In the genomic region with DNA sequence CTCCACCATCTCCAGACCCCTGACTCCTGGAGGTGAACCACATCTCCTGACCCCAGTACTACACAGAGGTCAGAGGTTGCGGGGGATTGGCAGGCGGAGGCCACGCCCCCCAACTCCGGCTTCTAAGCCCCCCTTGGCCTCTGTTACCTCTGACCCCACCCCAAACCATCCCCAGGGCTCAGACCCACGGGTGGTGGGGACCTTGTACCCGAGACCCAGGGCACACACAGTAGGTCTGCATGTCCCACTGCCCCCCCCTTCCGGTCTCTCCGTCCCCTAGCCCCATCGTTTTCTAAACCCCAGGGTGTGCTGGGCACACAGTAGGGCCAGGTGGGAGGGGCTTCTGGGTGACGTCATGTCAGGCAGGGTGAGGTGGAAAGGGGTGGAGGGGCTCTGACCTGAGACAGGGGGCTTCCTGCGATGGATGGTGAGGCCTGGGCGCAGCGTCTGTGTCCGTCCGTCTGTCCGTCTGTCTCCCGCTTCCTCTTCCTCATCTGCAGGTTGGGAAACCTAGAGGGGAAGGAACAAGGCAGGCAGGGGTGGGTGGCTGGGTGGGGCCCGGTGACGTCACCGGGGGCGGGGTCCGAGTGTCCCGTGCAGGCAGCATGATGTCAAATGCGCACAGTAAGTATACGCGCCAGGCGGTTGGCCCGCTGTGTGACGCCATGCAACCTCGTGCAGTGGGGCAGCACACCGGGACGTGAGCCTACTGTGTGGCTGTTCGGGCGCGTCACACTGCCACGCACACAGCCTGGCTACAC, we compare ENCODE assay signal across 8 mouse cellular contexts. TPM values are rescaled to one million over a fixed set of nuclear protein-coding genes. Genes with fewer than 3 reads are reported as not detected.
A peak's percentile ranks its signal among the peaks of the same experiment; 100 is the strongest.
DNase-seq lines count a peak whose midpoint lies in the region; ATAC-seq and TF ChIP-seq lines count a peak whose summit lies in the region.

A gene (minus strand): TSS at position 489 of the 761 bp plus-strand sequence.

- peak within 1 kb of the TSS; percentile 51 for H3K4me2 ChIP-seq in forebrain, embryonic 15.5 days (replicated peaks)
- H3K4me2 ChIP-seq in intestine, embryonic 14.5 days (ENCODE audit: low read length), result peak within 1 kb of the TSS; percentile 61
- peak within 1 kb of the TSS; percentile 73 for H3K4me2 ChIP-seq in stomach, embryonic 15.5 days

- H3K27ac ChIP-seq in gastrocnemius, adult 2 months, result peak within 1 kb of the TSS; percentile 46
- H3K27ac ChIP-seq in forebrain, embryonic 15.5 days (replicated peaks), result peak within 1 kb of the TSS; percentile 89
- H3K27ac ChIP-seq in intestine, embryonic 14.5 days (ENCODE audit: low read depth), result peak within 1 kb of the TSS; percentile 97
- peak within 1 kb of the TSS; percentile 95 for H3K27ac ChIP-seq in stomach, embryonic 15.5 days

- no peak for ATAC-seq in forebrain, embryonic 15.5 days (replicated peaks)
- no peak for ATAC-seq in intestine, embryonic 14.5 days (replicated peaks; ENCODE audit: low FRiP score, low TSS enrichment, low read depth)
- peak; percentile 13 for ATAC-seq in megakaryocyte progenitor cell, adult 5-6 weeks (replicated peaks; ENCODE audit: poor library complexity)
- no peak for ATAC-seq in stomach, embryonic 15.5 days (ENCODE audit: insufficient read depth, low FRiP score, low read depth)

- DNase-seq in gastrocnemius, adult 2 months, result peak; percentile 30
- no peak for DNase-seq in gastrocnemius, adult 8-10 months (ENCODE audit: low spot score in 2 of 2)
- peak; percentile 64 for DNase-seq in cerebellum, adult 11-12 months
- peak; percentile 55 for DNase-seq in intestine, embryonic 14.5 days (ENCODE audit: low spot score)
- peak in 1 of 2 experiments; percentile 10 for DNase-seq in left cerebral cortex, postnatal 36 days (ENCODE audit: low spot score in 2 of 2)

- peaks cover 16% of the 10 kb centered on the region for H3K4me1 ChIP-seq in forebrain, embryonic 15.5 days
- no peaks in the 10 kb centered on the region for H3K4me1 ChIP-seq in intestine, embryonic 14.5 days (replicated peaks; ENCODE audit: control insufficient read depth, insufficient read depth, low read length)
- H3K4me1 ChIP-seq in stomach, embryonic 15.5 days, result no peaks in the 10 kb centered on the region

- 60% methylated on average over 36 of the region's 36 CpGs for whole genome bisulfite sequencing in forebrain, embryonic 15.5 days
- whole genome bisulfite sequencing in intestine, embryonic 14.5 days, result 56% methylated on average over 36 of the region's 36 CpGs
- 54% methylated on average over 36 of the region's 36 CpGs for WGBS in stomach, embryonic 15.5 days

- H3K9ac ChIP-seq in forebrain, embryonic 15.5 days (replicated peaks), result peak within 1 kb of the TSS; percentile 16
- peak within 1 kb of the TSS; percentile 46 for H3K9ac ChIP-seq in intestine, embryonic 14.5 days (ENCODE audit: low read length)
- H3K9ac ChIP-seq in stomach, embryonic 15.5 days, result no peak within 1 kb of the TSS

- no peaks in the 10 kb centered on the region for H3K27me3 ChIP-seq in forebrain, embryonic 15.5 days
- no peaks in the 10 kb centered on the region for H3K27me3 ChIP-seq in intestine, embryonic 14.5 days (replicated peaks; ENCODE audit: control insufficient read depth, insufficient read depth, low read length)
- no peaks in the 10 kb centered on the region for H3K27me3 ChIP-seq in stomach, embryonic 15.5 days (replicated peaks)

- H3K9me3 ChIP-seq in forebrain, embryonic 15.5 days, result no peaks in the 10 kb centered on the region
- 0 out of 2 replicates have a peak, but pooled peaks cover 2% of the 10 kb centered on the region for H3K9me3 ChIP-seq in intestine, embryonic 14.5 days (ENCODE audit: control insufficient read depth, low read length)
- H3K9me3 ChIP-seq in stomach, embryonic 15.5 days, result no peaks in the 10 kb centered on the region

- H3K36me3 ChIP-seq in forebrain, embryonic 15.5 days, result no peaks in the 10 kb centered on the region
- no peaks in the 10 kb centered on the region for H3K36me3 ChIP-seq in intestine, embryonic 14.5 days (ENCODE audit: control insufficient read depth, insufficient read depth, low read length)
- no peaks in the 10 kb centered on the region for H3K36me3 ChIP-seq in stomach, embryonic 15.5 days

- no peak for TF ChIP-seq CTCF in gastrocnemius, adult 2 months (IDR thresholded peaks at IDR 0.05)

- intact Hi-C loops in gastrocnemius, adult 2 months (cut with DNase I), result no loop called here
- intact Hi-C loops in left cerebral cortex, postnatal 36 days (cut with DNase I), result loop anchor here (10.0 kb wide), 2 partner anchors 363 to 473 kb away; a partner anchor contains a TSS

- peak within 1 kb of the TSS; percentile 71 for H3K4me3 ChIP-seq in gastrocnemius, adult 2 months
- H3K4me3 ChIP-seq in forebrain, embryonic 15.5 days, result peak within 1 kb of the TSS; percentile 60
- H3K4me3 ChIP-seq in intestine, embryonic 14.5 days (ENCODE audit: low read depth, low read length), result peak within 1 kb of the TSS; percentile 61
- peak within 1 kb of the TSS; percentile 61 for H3K4me3 ChIP-seq in stomach, embryonic 15.5 days (replicated peaks)

RNA-seq across cellular contexts. Expression of the gene that starts here (rescaled TPM):
- 1 to 10 TPM; 1.4 to 1.5 TPM for total RNA-seq in gastrocnemius, adult 2 months (2021)
- 1 to 10 TPM; 1.1 to 2.2 (median 1.4) TPM for total RNA-seq in gastrocnemius, adult 8-10 months (2022)
- polyA plus RNA-seq in forebrain, embryonic 15.5 days (2015; fragmentation: Nextera tagmentation; extraction: Ambion mirVana), result 32.7 and 36.8 TPM in 2 replicates
- 32.0 and 32.6 TPM in 2 replicates for polyA plus RNA-seq in intestine, embryonic 14.5 days (2014; fragmentation: Nextera tagmentation; extraction: Ambion mirVana)
- 10 to 100 TPM; 27.5 to 40.7 TPM for total RNA-seq in left cerebral cortex, postnatal 36 days (2021)
- 111 and 145 TPM in 2 replicates for total RNA-seq in megakaryocyte progenitor cell, adult 5-6 weeks (2015)
- 31.5 and 35.4 TPM in 2 replicates for total RNA-seq in megakaryocyte progenitor cell, adult 5-6 weeks (2017)
- 39.5 and 45.9 TPM in 2 replicates for polyA plus RNA-seq in stomach, embryonic 15.5 days (2015; fragmentation: Nextera tagmentation; extraction: Ambion mirVana)

Comparison
In these comparisons a context has a peak if more than half of its experiments do, and no peak if none do; other contexts are left out.
1. RNA of the gene that starts here (total RNA-seq): 31.5 to 145 TPM in megakaryocyte progenitor cell, adult 5-6 weeks and 27.5 to 40.7 TPM in left cerebral cortex, postnatal 36 days; 1.1 to 2.2 TPM in gastrocnemius, adult 8-10 months and 1.4 to 1.5 TPM in gastrocnemius, adult 2 months; every median in the first group is over 4 times any median in the second.
2. DNase-seq: peak in gastrocnemius, adult 2 months (single experiment), cerebellum, adult 11-12 months (single experiment) and intestine, embryonic 14.5 days (single experiment); none in gastrocnemius, adult 8-10 months (0 of 2).
3. H3K27ac ChIP-seq: peak in every context shown above with its lines; median percentile 97 in intestine, embryonic 14.5 days; 95 in stomach, embryonic 15.5 days; 89 in forebrain, embryonic 15.5 days; 46 in gastrocnemius, adult 2 months.
4. Peak in every context shown above with its lines, with median percentiles within 50 percentile points of each other: H3K4me3 ChIP-seq and H3K4me2 ChIP-seq.